Mouse (Mus musculus) right cerebral cortex, adult 2 months (tissue): ENCODE results near the gene Map2k2.
A peak's percentile ranks its signal among the peaks of the same experiment; 100 is the strongest.
"Not testable (repeated sequence)": the region's sequence is repeated elsewhere in the genome, so short reads cannot be mapped to it uniquely, and the experiment has no call there.

Experiments used
- DNase-seq, 2 experiments: peaks; one replicate each; pipeline ENCODE4 v3.0.0; 2021 to 2022; ENCODE audit warnings: low spot score in 2 of 2

The Map2k2 gene

DNA sequence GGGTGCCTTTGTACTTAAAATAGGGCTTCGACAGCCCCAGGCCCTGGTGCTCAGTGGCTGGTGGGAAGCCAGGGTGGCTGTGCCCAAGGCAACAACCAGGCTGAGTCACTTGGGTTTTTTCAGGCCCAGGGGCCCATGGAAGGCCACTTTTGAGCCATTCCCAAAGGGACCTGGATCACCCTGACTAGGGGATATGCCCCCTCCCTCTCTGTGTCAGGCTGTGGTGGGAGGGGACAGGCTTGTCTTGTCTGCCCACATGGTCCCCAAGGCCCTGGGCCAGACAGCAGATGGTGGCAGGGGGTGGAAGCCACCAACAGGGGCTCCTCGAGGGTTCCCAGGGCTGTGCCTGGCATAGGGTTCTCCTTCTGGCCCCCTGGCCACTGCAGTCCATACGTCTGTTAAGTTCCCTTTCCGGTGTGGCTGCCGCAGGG lies 36.9 kb downstream of the Map2k2 start:
- no peak for DNase-seq

GRCm38 (mm10) chr10:81143157-81143633 lies 37.5 kb downstream of the Map2k2 start:
- DNase-seq, result no peak

GRCm38 (mm10) chr10:81143845-81144437 lies 38.2 kb downstream of the Map2k2 start:
- no peak for DNase-seq

DNA sequence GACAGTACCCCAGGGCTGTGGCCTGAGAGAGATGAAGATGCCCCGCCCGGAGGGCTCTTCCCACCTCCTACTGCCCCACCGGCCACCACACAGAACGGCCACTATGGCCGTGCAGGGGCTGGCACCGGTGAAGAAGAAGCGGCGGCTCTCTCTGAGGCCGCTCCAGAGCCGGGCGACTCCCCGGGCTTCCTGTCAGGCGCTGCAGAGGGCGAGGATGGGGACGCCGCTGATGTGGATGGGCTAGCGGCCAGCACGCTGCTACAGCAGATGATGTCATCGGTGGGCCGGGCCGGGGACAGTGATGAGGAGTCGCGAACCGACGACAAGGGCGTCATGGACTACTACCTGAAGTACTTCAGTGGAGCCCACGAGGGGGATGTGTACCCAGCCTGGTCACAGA lies 39.0 kb downstream of the Map2k2 start:
- DNase-seq, result no peak

GRCm38 (mm10) chr10:81145307-81145706 lies 39.6 kb downstream of the Map2k2 start:
- no peak for DNase-seq

GRCm38 (mm10) chr10:81145778-81146177 lies 40.1 kb downstream of the Map2k2 start:
- DNase-seq, result no peak

DNA sequence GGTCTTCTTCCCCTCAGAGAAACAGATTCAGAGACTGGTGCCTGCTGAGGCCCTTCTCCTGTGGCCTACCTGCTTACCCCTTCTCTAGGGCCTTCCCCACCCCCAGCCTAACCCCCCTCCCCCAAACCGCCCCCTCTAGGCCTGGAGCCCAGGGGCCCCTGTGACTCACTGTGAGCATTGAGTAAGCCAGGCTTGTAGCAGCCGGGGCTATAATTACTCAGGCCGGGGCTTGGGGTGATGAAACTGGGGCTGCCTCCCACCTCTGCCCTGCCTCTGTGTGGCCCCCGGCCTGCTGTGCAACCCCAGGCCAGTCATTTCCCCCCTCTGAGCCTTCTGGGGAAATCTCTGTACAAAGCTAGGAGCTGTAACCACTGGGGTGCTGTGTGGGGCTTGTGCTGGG lies 40.6 kb downstream of the Map2k2 start:
- DNase-seq, result no peak

DNA sequence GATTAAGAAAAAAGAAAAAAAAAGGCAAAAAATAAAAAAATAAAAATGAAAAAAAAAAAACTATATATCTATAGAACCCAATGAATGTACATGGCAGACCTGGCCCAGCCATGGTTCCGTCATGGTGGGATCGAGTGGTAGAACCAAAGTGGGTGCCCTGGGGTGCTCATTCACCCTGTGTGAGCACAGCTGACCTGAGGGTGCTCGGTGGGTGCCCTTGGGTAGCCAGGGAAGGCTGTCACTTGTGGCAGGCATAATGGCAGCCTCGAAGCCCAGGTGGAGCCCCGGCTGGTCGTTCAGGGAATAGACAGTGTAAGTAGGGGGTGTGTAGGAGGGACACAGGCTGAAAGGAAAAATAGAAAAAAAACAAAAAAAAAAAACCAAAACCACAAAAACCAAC lies 45.5 kb downstream of the Map2k2 start:
- DNase-seq, result no peak

DNA sequence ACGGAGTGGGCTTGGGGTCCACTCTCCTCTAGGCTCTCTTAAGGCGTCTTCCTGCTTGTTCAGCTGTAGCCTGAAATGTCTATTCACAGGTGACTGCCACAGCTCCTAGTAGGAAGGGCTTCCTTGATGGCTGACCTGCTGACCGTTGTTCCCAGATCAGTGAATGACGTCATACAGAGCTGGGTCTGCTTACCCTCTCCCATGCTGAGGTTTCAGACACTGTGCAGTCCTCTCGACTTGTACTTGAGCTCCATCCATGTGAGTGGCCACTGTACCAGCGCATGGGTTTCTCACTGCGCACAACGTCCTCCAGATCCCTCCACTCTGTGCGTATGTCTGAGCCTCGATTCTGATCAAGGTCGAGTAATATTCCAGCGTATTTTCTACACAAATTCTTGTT lies 46.9 kb downstream of the Map2k2 start:
- DNase-seq, result no peak

DNA sequence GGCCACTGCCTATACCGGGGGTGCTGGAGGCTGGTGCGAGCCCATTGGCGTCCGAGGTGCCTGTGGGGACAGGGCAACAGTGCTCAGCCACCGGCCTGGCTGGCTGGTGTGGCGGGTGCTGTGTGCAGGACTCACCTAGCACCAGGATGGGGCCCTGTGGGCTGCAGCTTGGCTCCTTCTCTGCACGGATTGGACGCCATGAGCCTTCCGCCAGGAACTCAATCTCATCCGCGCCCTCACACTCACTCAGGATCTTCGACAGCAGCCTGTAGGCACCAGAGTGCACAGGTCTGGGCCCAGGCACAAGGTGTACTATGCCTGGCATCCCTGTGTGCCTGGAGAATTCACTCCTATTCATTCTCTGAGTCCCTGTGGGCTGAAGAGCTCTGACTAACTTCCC lies 48.6 kb downstream of the Map2k2 start:
- no peak for DNase-seq

GRCm38 (mm10) chr10:81154736-81155135 lies 49.0 kb downstream of the Map2k2 start:
- no peak for DNase-seq

- DNase-seq, result no peak
These were observed 56.0 kb downstream of the Map2k2 start for GRCm38 (mm10) chr10:81161602-81162317.

DNA sequence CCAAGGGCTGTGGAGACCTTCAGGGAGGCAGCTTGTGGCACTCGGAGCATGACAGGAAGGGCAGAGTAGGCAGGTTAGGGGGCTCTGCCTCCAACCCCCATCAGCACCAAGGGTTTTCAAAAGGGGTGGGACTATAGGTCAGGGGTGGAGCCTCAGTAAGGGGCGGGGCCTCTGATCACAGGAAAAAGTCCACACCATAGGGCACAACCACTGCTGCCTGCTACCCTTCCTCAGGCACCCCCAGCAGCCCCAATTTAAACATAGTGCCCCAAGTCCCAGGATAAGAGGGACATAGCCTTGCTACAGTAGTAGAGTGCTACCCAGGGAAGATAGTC lies 56.6 kb downstream of the Map2k2 start:
- DNase-seq, result no peak

GRCm38 (mm10) chr10:81165118-81165517 lies 59.4 kb downstream of the Map2k2 start:
- DNase-seq, result no peak

- DNase-seq, result peak; percentile 100
These were observed 61.7 kb downstream of the Map2k2 start, which contains the start of gene Pias4 for GRCm38 (mm10) chr10:81167200-81168086. Pias4 (minus strand) TSS chr10:81167923.

DNA sequence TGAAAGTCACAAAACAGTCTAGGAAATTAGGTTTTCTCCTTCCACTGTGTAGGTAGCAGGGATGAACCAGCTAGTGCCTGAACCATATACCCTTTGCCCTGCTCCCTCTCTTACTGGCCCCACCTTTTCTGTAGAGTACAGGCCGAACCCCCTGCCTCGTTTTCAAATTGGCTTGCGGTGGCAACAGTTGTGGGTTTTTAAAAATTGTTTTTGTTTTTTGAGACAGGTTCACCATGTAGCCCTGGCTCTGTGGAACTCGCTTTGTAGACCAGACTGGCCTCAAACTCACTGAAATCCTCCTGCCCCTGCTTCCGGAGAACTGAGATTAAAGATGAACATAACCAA lies 62.3 kb downstream of the Map2k2 start:
- no peak for DNase-seq

GRCm38 (mm10) chr10:81168521-81169244 lies 63.0 kb downstream of the Map2k2 start:
- DNase-seq, result peak; percentile 79 to 84

- DNase-seq, result not testable (repeated sequence)
These were observed 63.7 kb downstream of the Map2k2 start for GRCm38 (mm10) chr10:81169411-81169900.

- peak; percentile 85 to 86 for DNase-seq
These were observed 67.4 kb downstream of the Map2k2 start for GRCm38 (mm10) chr10:81173132-81173531.

GRCm38 (mm10) chr10:81174617-81175344 lies 69.1 kb downstream of the Map2k2 start:
- DNase-seq, result peak; percentile 85 to 88

DNA sequence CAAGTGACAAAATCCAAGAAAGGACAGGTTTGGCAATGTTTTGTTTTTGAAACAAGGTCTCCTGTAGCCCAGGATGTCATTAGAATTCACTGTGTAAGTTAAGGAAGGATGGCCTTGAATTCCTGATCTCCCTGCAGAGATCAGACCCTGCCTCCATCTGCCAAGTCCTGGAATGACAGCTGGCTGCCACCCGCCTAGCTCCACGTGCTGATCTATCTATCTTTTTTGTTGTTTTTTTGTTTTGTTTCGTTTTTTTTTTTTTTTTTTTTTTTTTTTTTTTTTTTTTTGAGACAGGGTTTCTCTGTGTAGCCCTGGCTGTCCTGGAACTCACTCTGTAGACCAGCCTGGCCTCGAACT lies 69.6 kb downstream of the Map2k2 start:
- not testable (repeated sequence) for DNase-seq
